Mouse (Mus musculus): ENCODE results near the gene Ndufb6. TPM values are rescaled to one million over a fixed set of nuclear protein-coding genes. Genes with fewer than 3 reads are reported as not detected.
A peak's percentile ranks its signal among the peaks of the same experiment; 100 is the strongest.

Gene Ndufb6
- polyA plus RNA-seq, 1 experiment from 2014 or later, result 542 TPM

- Histone ChIP-seq H3K9me3 (replicated peaks; ENCODE audit: low read length) (no peaks in the 10 kb centered on the region), H3K27me3 (ENCODE audit: insufficient read depth, low read length) (no peaks in the 10 kb centered on the region), H3K4me3 (replicated peaks; ENCODE audit: low read depth, low read length) (peak overlapping the region; percentile 73), H3K4me1 (replicated peaks; ENCODE audit: insufficient read depth, low read length) (peaks cover 7% of the 10 kb centered on the region; the same call in 1 of the 2 replicates), H3K27ac (peak overlapping the region; percentile 99), H3K9ac (ENCODE audit: low read depth, low read length) (peak overlapping the region; percentile 78), H3K36me3 (ENCODE audit: insufficient read depth, low read length) (0 out of 2 replicates have a peak, but pooled peaks cover 6% of the 10 kb centered on the region), H3K4me2 (ENCODE audit: low read length) (peak overlapping the region; percentile 77)
- ATAC-seq (replicated peaks; ENCODE audit: low FRiP score, low read depth) (peak; percentile 75), DNase-seq (ENCODE audit: low spot score) (peak; percentile 97)
- under 1% methylated on average over 48 of the region's 50 CpGs for WGBS
- TF ChIP-seq CTCF (IDR thresholded peaks at IDR 0.05; ENCODE audit: low read depth), result peak; percentile 60
Measured at GRCm38 (mm10) chr4:40268204-40268813, 10.9 kb downstream of the Ndufb6 start.

GRCm38 (mm10) chr4:40267681-40268080, 11.5 kb downstream of the Ndufb6 start:
- peak overlapping the region; percentile 73 for H3K4me3 ChIP-seq (replicated peaks; ENCODE audit: low read depth, low read length)
- no peaks in the 10 kb centered on the region for H3K9me3 ChIP-seq (replicated peaks; ENCODE audit: low read length)
- WGBS, result 49% methylated on average over 7 of the region's 7 CpGs
- peak; percentile 29 for DNase-seq (ENCODE audit: low spot score)
- peak overlapping the region; percentile 99 for H3K27ac ChIP-seq
- peak; percentile 14 for ATAC-seq (replicated peaks; ENCODE audit: low FRiP score, low read depth)
- H3K27me3 ChIP-seq (ENCODE audit: insufficient read depth, low read length), result no peaks in the 10 kb centered on the region
- H3K4me2 ChIP-seq (ENCODE audit: low read length), result peak overlapping the region; percentile 77
- H3K9ac ChIP-seq (ENCODE audit: low read depth, low read length), result peak overlapping the region; percentile 78
- no peak for TF ChIP-seq CTCF (IDR thresholded peaks at IDR 0.05; ENCODE audit: low read depth)
- peaks cover 7% of the 10 kb centered on the region; the same call in 1 of the 2 replicates for H3K4me1 ChIP-seq (replicated peaks; ENCODE audit: insufficient read depth, low read length)
- 0 out of 2 replicates have a peak, but pooled peaks cover 7% of the 10 kb centered on the region for H3K36me3 ChIP-seq (ENCODE audit: insufficient read depth, low read length)

- no peak overlapping the region for H3K4me3 ChIP-seq (replicated peaks; ENCODE audit: low read depth, low read length)
- H3K4me1 ChIP-seq (replicated peaks; ENCODE audit: insufficient read depth, low read length), result peaks cover 7% of the 10 kb centered on the region; the same call in 1 of the 2 replicates
- ATAC-seq (replicated peaks; ENCODE audit: low FRiP score, low read depth) (no peak), DNase-seq (ENCODE audit: low spot score) (no peak)
- no peak for TF ChIP-seq CTCF (IDR thresholded peaks at IDR 0.05; ENCODE audit: low read depth)
- peaks cover 35% of the 10 kb centered on the region for H3K36me3 ChIP-seq (ENCODE audit: insufficient read depth, low read length)
- no peak overlapping the region for H3K9ac ChIP-seq (ENCODE audit: low read depth, low read length)
- no peak overlapping the region for H3K4me2 ChIP-seq (ENCODE audit: low read length)
- no peaks in the 10 kb centered on the region for H3K27me3 ChIP-seq (ENCODE audit: insufficient read depth, low read length)
- no peaks in the 10 kb centered on the region for H3K9me3 ChIP-seq (replicated peaks; ENCODE audit: low read length)
- no peak overlapping the region for H3K27ac ChIP-seq
- 68% methylated on average over 1 of the region's 1 CpGs for WGBS
Measured at GRCm38 (mm10) chr4:40264321-40264720, 14.9 kb downstream of the Ndufb6 start.

GRCm38 (mm10) chr4:40254385-40255103, 24.7 kb downstream of the Ndufb6 start:
- DNase-seq (ENCODE audit: low spot score) (no peak), ATAC-seq (replicated peaks; ENCODE audit: low FRiP score, low read depth) (no peak)
- Histone ChIP-seq H3K27me3 (ENCODE audit: insufficient read depth, low read length) (no peaks in the 10 kb centered on the region), H3K27ac (no peak overlapping the region), H3K36me3 (ENCODE audit: insufficient read depth, low read length) (peaks cover 5% of the 10 kb centered on the region; the same call in 1 of the 2 replicates), H3K9ac (ENCODE audit: low read depth, low read length) (no peak overlapping the region), H3K4me2 (ENCODE audit: low read length) (no peak overlapping the region), H3K4me1 (replicated peaks; ENCODE audit: insufficient read depth, low read length) (no peaks in the 10 kb centered on the region), H3K4me3 (replicated peaks; ENCODE audit: low read depth, low read length) (no peak overlapping the region), H3K9me3 (replicated peaks; ENCODE audit: low read length) (no peaks in the 10 kb centered on the region)
- 84% methylated on average over 8 of the region's 8 CpGs for WGBS
- TF ChIP-seq CTCF (IDR thresholded peaks at IDR 0.05; ENCODE audit: low read depth), result no peak

- H3K36me3 ChIP-seq (ENCODE audit: insufficient read depth, low read length), result no peaks in the 10 kb centered on the region
- H3K9ac ChIP-seq (ENCODE audit: low read depth, low read length), result no peak overlapping the region
- H3K4me2 ChIP-seq (ENCODE audit: low read length), result no peak overlapping the region
- TF ChIP-seq CTCF (IDR thresholded peaks at IDR 0.05; ENCODE audit: low read depth), result no peak
- 64% methylated on average over 2 of the region's 2 CpGs for WGBS
- no peak overlapping the region for H3K4me3 ChIP-seq (replicated peaks; ENCODE audit: low read depth, low read length)
- H3K9me3 ChIP-seq (replicated peaks; ENCODE audit: low read length), result no peaks in the 10 kb centered on the region
- no peaks in the 10 kb centered on the region for H3K4me1 ChIP-seq (replicated peaks; ENCODE audit: insufficient read depth, low read length)
- DNase-seq (ENCODE audit: low spot score) (no peak), ATAC-seq (replicated peaks; ENCODE audit: low FRiP score, low read depth) (no peak)
- H3K27me3 ChIP-seq (ENCODE audit: insufficient read depth, low read length), result no peaks in the 10 kb centered on the region
- no peak overlapping the region for H3K27ac ChIP-seq
Measured at GRCm38 (mm10) chr4:40253766-40254165, 25.5 kb downstream of the Ndufb6 start.

- H3K27ac ChIP-seq, result no peak overlapping the region
- H3K27me3 ChIP-seq (ENCODE audit: insufficient read depth, low read length), result no peaks in the 10 kb centered on the region
- H3K36me3 ChIP-seq (ENCODE audit: insufficient read depth, low read length), result no peaks in the 10 kb centered on the region
- no peak overlapping the region for H3K9ac ChIP-seq (ENCODE audit: low read depth, low read length)
- no peak for TF ChIP-seq CTCF (IDR thresholded peaks at IDR 0.05; ENCODE audit: low read depth)
- DNase-seq (ENCODE audit: low spot score), result no peak
- no peak for ATAC-seq (replicated peaks; ENCODE audit: low FRiP score, low read depth)
- H3K9me3 ChIP-seq (replicated peaks; ENCODE audit: low read length), result no peaks in the 10 kb centered on the region
- WGBS, result 90% methylated on average over 5 of the region's 5 CpGs
- H3K4me1 ChIP-seq (replicated peaks; ENCODE audit: insufficient read depth, low read length), result no peaks in the 10 kb centered on the region
- H3K4me3 ChIP-seq (replicated peaks; ENCODE audit: low read depth, low read length), result no peak overlapping the region
- no peak overlapping the region for H3K4me2 ChIP-seq (ENCODE audit: low read length)
Measured at GRCm38 (mm10) chr4:40250984-40251383, 28.2 kb downstream of the Ndufb6 start.

Measured in kidney, postnatal 0 days (tissue).